Mouse (Mus musculus) heart, embryonic 14.5 days (tissue): ENCODE results near the gene Cd79a. TPM values are rescaled to one million over a fixed set of nuclear protein-coding genes. Genes with fewer than 3 reads are reported as not detected.

Experiments used
- ATAC-seq: fragments of 200-750 bp; cut with Nextera tagmentation; 2 replicates; pipeline ENCODE4 v1.8.0; 2017; ENCODE audit warnings: low read depth, moderate TSS enrichment; ENCODE audit not compliant: insufficient number of reproducible peaks, insufficient read depth, low FRiP score
- H3K27ac ChIP-seq, 2 experiments: fragments of 200-500 bp in 1 of 2; fragments of 300-500 bp in 1 of 2; sonication (generic) in 1 of 2; replicated peaks in 1 of 2; 2 replicates each; pipeline ENCODE4 v1.5.1; 2012 to 2014; ENCODE audit warnings: low read depth in 2 of 2, low read length in 2 of 2, control low read depth in 1 of 2, mild to moderate bottlenecking in 1 of 2, mixed read lengths in 1 of 2; ENCODE audit not compliant: control insufficient read depth in 1 of 2, insufficient read depth in 1 of 2
- H3K27me3 ChIP-seq: fragments of 300-500 bp; sonication (generic); 2 replicates; pipeline ENCODE4 v1.6.1; 2014; ENCODE audit warnings: mild to moderate bottlenecking, low read length, control low read depth; ENCODE audit not compliant: control insufficient read depth, insufficient read depth
- H3K36me3 ChIP-seq: fragments of 300-500 bp; sonication (generic); 2 replicates; pipeline ENCODE4 v1.6.1; 2014; ENCODE audit warnings: mild to moderate bottlenecking, control low read depth, low read length, mixed read lengths; ENCODE audit not compliant: control insufficient read depth, insufficient read depth
- H3K4me1 ChIP-seq, 2 experiments: fragments of 200-500 bp in 1 of 2; fragments of 300-500 bp in 1 of 2; sonication (generic) in 1 of 2; 2 replicates each; pipeline ENCODE4 v1.6.1; 2012 to 2014; ENCODE audit warnings: low read length in 2 of 2, control low read depth in 1 of 2, mixed read lengths in 1 of 2; ENCODE audit not compliant: control insufficient read depth in 2 of 2, insufficient read depth in 2 of 2
- H3K4me2 ChIP-seq: fragments of 300-500 bp; sonication (generic); 2 replicates; pipeline ENCODE4 v1.6.1; 2014; ENCODE audit warnings: mild to moderate bottlenecking, low read length
- H3K4me3 ChIP-seq, 2 experiments: fragments of 200-500 bp in 1 of 2; fragments of 300-500 bp in 1 of 2; sonication (generic) in 1 of 2; 2 replicates each; pipeline ENCODE4 v1.5.1; 2012 to 2014; ENCODE audit warnings: low read length in 2 of 2, mild to moderate bottlenecking in 2 of 2, control low read depth in 1 of 2, low read depth in 1 of 2, moderate library complexity in 1 of 2; ENCODE audit not compliant: control insufficient read depth in 1 of 2, insufficient read depth in 1 of 2
- H3K9ac ChIP-seq: fragments of 300-500 bp; sonication (generic); 2 replicates; pipeline ENCODE4 v1.6.1; 2014; ENCODE audit warnings: mild to moderate bottlenecking, low read length
- H3K9me3 ChIP-seq: fragments of 300-500 bp; sonication (generic); 2 replicates; pipeline ENCODE4 v1.6.1; 2016; ENCODE audit warnings: low read length, control low read depth; ENCODE audit not compliant: control insufficient read depth
- WGBS: fragments of 180-500 bp; shearing (Covaris S2); extraction: QIAGEN DNeasy Blood & Tissue Kit; methylation state at CpG from one replicate; pipeline ENCODE4 v1.1.7; 2014; 5-methylcytosine and 5-hydroxymethylcytosine counted together
- polyA plus RNA-seq: library from polyadenylated mRNA; unstranded; fragments of >200 nt; fragmentation: Nextera tagmentation; extraction: Ambion mirVana; gene quantifications from 2 replicates; pipeline ENCODE4 v1.2.1, GENCODE M21; 2014

The Cd79a gene
- polyA plus RNA-seq, 1 experiment from 2014 or later = not detected

GRCm38 (mm10) chr7:24896269-24896668 lies 912 bp upstream of the Cd79a start:
- Histone ChIP-seq H3K4me2 (no peak overlapping the region), H3K27me3 (no peaks in the 10 kb centered on the region), H3K36me3 (peaks cover under 1% of the 10 kb centered on the region; the same call in 1 of the 2 replicates), H3K4me3 (no peak overlapping the region), H3K9ac (no peak overlapping the region), H3K27ac (no peak overlapping the region), H3K4me1 (no peaks in the 10 kb centered on the region), H3K9me3 (no peaks in the 10 kb centered on the region)
- WGBS = 82% methylated on average over 8 of the region's 8 CpGs
- no peak for ATAC-seq

- Histone ChIP-seq H3K36me3 (no peaks in the 10 kb centered on the region), H3K27ac (no peak overlapping the region), H3K4me3 (no peak overlapping the region), H3K27me3 (no peaks in the 10 kb centered on the region), H3K4me2 (no peak overlapping the region), H3K4me1 (peaks cover 7 to 11% of the 10 kb centered on the region in 2 experiments; a peak in 3 of 4 replicates), H3K9me3 (no peaks in the 10 kb centered on the region), H3K9ac (no peak overlapping the region)
- ATAC-seq = no peak
- 73% methylated on average over 5 of the region's 5 CpGs for WGBS
These were observed 778 bp downstream of the Cd79a start for GRCm38 (mm10) chr7:24897959-24898358.

- Histone ChIP-seq H3K4me1 (peaks cover 7 to 25% of the 10 kb centered on the region in 2 experiments; a peak in 3 of 4 replicates), H3K4me2 (no peak overlapping the region), H3K36me3 (no peaks in the 10 kb centered on the region), H3K9me3 (no peaks in the 10 kb centered on the region), H3K4me3 (no peak overlapping the region), H3K27me3 (no peaks in the 10 kb centered on the region), H3K27ac (no peak overlapping the region), H3K9ac (no peak overlapping the region)
- ATAC-seq = no peak
- 75% methylated on average over 6 of the region's 6 CpGs for WGBS
These were observed 3.9 kb downstream of the Cd79a start for GRCm38 (mm10) chr7:24901114-24901513.

GRCm38 (mm10) chr7:24901842-24902241 lies 4.7 kb downstream of the Cd79a start:
- Histone ChIP-seq H3K36me3 (no peaks in the 10 kb centered on the region), H3K27ac (peak overlapping the region; percentile 78 to 89), H3K4me2 (peak overlapping the region; percentile 80), H3K4me1 (peaks cover 12 to 32% of the 10 kb centered on the region in 2 experiments; a peak in 3 of 4 replicates), H3K4me3 (peak overlapping the region in 1 of 2 experiments; percentile 75; a peak in 2 of 4 replicates), H3K27me3 (no peaks in the 10 kb centered on the region), H3K9me3 (no peaks in the 10 kb centered on the region), H3K9ac (peak overlapping the region; percentile 84)
- WGBS = 58% methylated on average over 1 of the region's 1 CpGs
- no peak for ATAC-seq

GRCm38 (mm10) chr7:24902264-24902629 lies 5.1 kb downstream of the Cd79a start:
- ATAC-seq = no peak
- peak overlapping the region; percentile 75 to 82 for H3K4me3 ChIP-seq
- no peaks in the 10 kb centered on the region for H3K27me3 ChIP-seq
- H3K9me3 ChIP-seq = no peaks in the 10 kb centered on the region
- no peaks in the 10 kb centered on the region for H3K36me3 ChIP-seq
- WGBS = 48% methylated on average over 2 of the region's 2 CpGs
- H3K9ac ChIP-seq = peak overlapping the region; percentile 84
- H3K4me1 ChIP-seq = peaks cover 14 to 37% of the 10 kb centered on the region in 2 experiments; a peak in 3 of 4 replicates
- peak overlapping the region; percentile 78 to 89 for H3K27ac ChIP-seq
- peak overlapping the region; percentile 80 for H3K4me2 ChIP-seq

- Histone ChIP-seq H3K4me3 (peak within 1 kb of the TSS; percentile 75 to 82), H3K27me3 (no peaks in the 10 kb centered on the region), H3K9me3 (no peaks in the 10 kb centered on the region), H3K36me3 (0 out of 2 replicates have a peak, but pooled peaks cover 2% of the 10 kb centered on the region), H3K27ac (peak within 1 kb of the TSS; percentile 78 to 89), H3K9ac (peak within 1 kb of the TSS; percentile 84), H3K4me2 (peak within 1 kb of the TSS; percentile 80), H3K4me1 (peaks cover 14 to 40% of the 10 kb centered on the region in 2 experiments; a peak in 3 of 4 replicates)
- ATAC-seq = peak; percentile 7; the same call in 1 of the 2 replicates
- 7% methylated on average over 46 of the region's 68 CpGs for WGBS
These were observed 5.7 kb downstream of the Cd79a start, which contains the start of gene Arhgef1 for GRCm38 (mm10) chr7:24902630-24903443. TSS of gene Arhgef1 (plus strand) at chr7:24902912.

- no peak for ATAC-seq
- H3K27ac ChIP-seq = peak overlapping the region; percentile 75 to 89
- 26% methylated on average over 10 of the region's 10 CpGs for WGBS
These were observed 6.3 kb downstream of the Cd79a start for GRCm38 (mm10) chr7:24903444-24903825.

More at GRCm38 (mm10) chr7:24903444-24903825, 6.3 kb downstream of the Cd79a start:
- Histone ChIP-seq H3K4me1 (peaks cover 14 to 40% of the 10 kb centered on the region in 2 experiments; a peak in 3 of 4 replicates), H3K9ac (peak overlapping the region; percentile 84), H3K27me3 (no peaks in the 10 kb centered on the region), H3K4me3 (peak overlapping the region; percentile 75 to 82), H3K9me3 (no peaks in the 10 kb centered on the region), H3K36me3 (peaks cover 8% of the 10 kb centered on the region), H3K4me2 (peak overlapping the region; percentile 80)
